17 mouse cellular contexts compared by ENCODE assay signal in the genomic region with DNA sequence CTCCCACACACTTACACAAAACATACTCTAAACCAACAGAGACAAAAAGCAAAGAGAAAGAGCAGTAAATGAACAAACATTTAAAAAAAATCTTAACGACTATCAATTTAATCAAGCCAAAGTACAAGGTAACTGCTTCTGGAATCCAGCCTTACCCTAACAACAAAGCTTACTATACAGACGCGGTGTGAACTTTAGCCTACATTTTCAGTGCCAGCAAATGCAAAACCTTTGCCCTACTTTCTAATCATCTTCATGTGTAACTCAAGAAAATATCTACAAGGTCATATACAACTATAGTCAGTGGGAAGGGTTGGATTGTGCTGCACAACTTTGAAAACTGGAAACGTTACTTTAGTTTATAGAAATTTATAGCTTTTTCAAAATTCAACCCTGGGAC. TPM values are rescaled to one million over a fixed set of nuclear protein-coding genes. Genes with fewer than 3 reads are reported as not detected.
DNase-seq lines count a peak whose midpoint lies in the region; ATAC-seq and TF ChIP-seq lines count a peak whose summit lies in the region.
"Had no signal": no experiment of that assay in that cellular context is flagged by ENCODE, and none has a peak within 500 bp of the region (broad histone marks: within the 10 kb centered on the region; RNA-seq: fewer than 3 reads in every experiment).

No protein-coding gene starts in this region.

- no peaks in the 10 kb centered on the region for H3K9me3 ChIP-seq in liver, embryonic 11.5 days (ENCODE audit: control insufficient read depth, low read length)
- H3K9me3 ChIP-seq in liver, embryonic 12.5 days (replicated peaks), result no peaks in the 10 kb centered on the region
- H3K9me3 ChIP-seq in intestine, embryonic 15.5 days, result no peaks in the 10 kb centered on the region
- no peaks in the 10 kb centered on the region for H3K9me3 ChIP-seq in liver, embryonic 16.5 days (replicated peaks; ENCODE audit: control insufficient read depth, low read length)
- H3K9me3 ChIP-seq: midbrain, embryonic 15.5 days; neural tube, embryonic 15.5 days had no signal

- peak overlapping the region; percentile 39; the same call in 1 of the 2 replicates for H3K4me2 ChIP-seq in liver, embryonic 11.5 days
- H3K4me2 ChIP-seq in liver, embryonic 12.5 days, result no peak overlapping the region; the same call in 1 of the 2 replicates
- peak overlapping the region; percentile 17; the same call in 1 of the 2 replicates for H3K4me2 ChIP-seq in intestine, embryonic 15.5 days (replicated peaks)
- H3K4me2 ChIP-seq in liver, embryonic 16.5 days (ENCODE audit: low read depth, low read length), result peak overlapping the region; percentile 22; the same call in 1 of the 2 replicates
- H3K4me2 ChIP-seq: midbrain, embryonic 15.5 days; neural tube, embryonic 15.5 days had no signal

- H3K4me3 ChIP-seq in gastrocnemius, adult 2 months, result peak overlapping the region; percentile 43
- no peak overlapping the region for H3K4me3 ChIP-seq in liver, embryonic 11.5 days (ENCODE audit: low read depth, low read length)
- no peak overlapping the region for H3K4me3 ChIP-seq in liver, embryonic 12.5 days
- H3K4me3 ChIP-seq in intestine, embryonic 15.5 days (replicated peaks), result no peak overlapping the region
- H3K4me3 ChIP-seq in liver, embryonic 16.5 days (ENCODE audit: low read depth, low read length), result no peak overlapping the region
- H3K4me3 ChIP-seq: midbrain, embryonic 15.5 days; neural tube, embryonic 15.5 days had no signal

- H3K9ac ChIP-seq in liver, embryonic 11.5 days (ENCODE audit: low read depth, low read length), result no peak overlapping the region
- no peak overlapping the region for H3K9ac ChIP-seq in liver, embryonic 12.5 days
- no peak overlapping the region for H3K9ac ChIP-seq in intestine, embryonic 15.5 days
- no peak overlapping the region for H3K9ac ChIP-seq in liver, embryonic 16.5 days (ENCODE audit: low read depth, low read length)
- H3K9ac ChIP-seq: midbrain, embryonic 15.5 days; neural tube, embryonic 15.5 days had no signal

- H3K27me3 ChIP-seq in liver, embryonic 11.5 days (replicated peaks; ENCODE audit: control insufficient read depth, insufficient read depth, low read length), result no peaks in the 10 kb centered on the region
- H3K27me3 ChIP-seq in liver, embryonic 12.5 days (replicated peaks), result no peaks in the 10 kb centered on the region
- H3K27me3 ChIP-seq in intestine, embryonic 15.5 days (replicated peaks), result no peaks in the 10 kb centered on the region
- H3K27me3 ChIP-seq in liver, embryonic 16.5 days (ENCODE audit: control insufficient read depth, insufficient read depth, low read depth, low read length), result no peaks in the 10 kb centered on the region
- H3K27me3 ChIP-seq: midbrain, embryonic 15.5 days; neural tube, embryonic 15.5 days had no signal

- TF ChIP-seq CTCF in gastrocnemius, adult 2 months (IDR thresholded peaks at IDR 0.05), result no peak

- peaks cover 6% of the 10 kb centered on the region; the same call in 1 of the 2 replicates for H3K4me1 ChIP-seq in liver, embryonic 11.5 days (replicated peaks; ENCODE audit: control insufficient read depth, insufficient read depth, low read length)
- H3K4me1 ChIP-seq in liver, embryonic 12.5 days, result peaks cover 28% of the 10 kb centered on the region
- H3K4me1 ChIP-seq in intestine, embryonic 15.5 days (replicated peaks), result 0 out of 2 replicates have a peak, but pooled peaks cover 7% of the 10 kb centered on the region
- peaks cover 12% of the 10 kb centered on the region for H3K4me1 ChIP-seq in liver, embryonic 16.5 days (ENCODE audit: control insufficient read depth, low read depth, low read length)

- intact Hi-C loops in gastrocnemius, adult 2 months (cut with DNase I), result no loop called here
- intact Hi-C loops in gastrocnemius, postnatal 36 days (cut with DNase I), result no loop called here

- no peak for ATAC-seq in liver, embryonic 11.5 days (replicated peaks; ENCODE audit: low FRiP score)
- no peak for ATAC-seq in liver, embryonic 12.5 days
- ATAC-seq in intestine, embryonic 15.5 days, result peak; percentile 60
- no peak for ATAC-seq in liver, embryonic 16.5 days (ENCODE audit: low read depth)
- ATAC-seq: midbrain, embryonic 15.5 days had no signal

- 77% methylated on average over 4 of the region's 4 CpGs for WGBS in liver, embryonic 11.5 days
- 78% methylated on average over 4 of the region's 4 CpGs for WGBS in liver, embryonic 12.5 days (ENCODE audit: insufficient replicate concordance)
- 58% methylated on average over 4 of the region's 4 CpGs for WGBS in intestine, embryonic 15.5 days
- WGBS in liver, embryonic 16.5 days (ENCODE audit: insufficient replicate concordance), result 70% methylated on average over 4 of the region's 4 CpGs

- peak overlapping the region; percentile 100 for H3K27ac ChIP-seq in gastrocnemius, adult 2 months
- H3K27ac ChIP-seq in liver, embryonic 11.5 days (ENCODE audit: low read depth, low read length), result no peak overlapping the region
- no peak overlapping the region for H3K27ac ChIP-seq in liver, embryonic 12.5 days
- H3K27ac ChIP-seq in intestine, embryonic 15.5 days, result no peak overlapping the region
- H3K27ac ChIP-seq in liver, embryonic 16.5 days (ENCODE audit: low read length), result no peak overlapping the region
- H3K27ac ChIP-seq: midbrain, embryonic 15.5 days; neural tube, embryonic 15.5 days had no signal

- H3K36me3 ChIP-seq in liver, embryonic 11.5 days (ENCODE audit: control insufficient read depth, insufficient read depth, low read length), result no peaks in the 10 kb centered on the region
- H3K36me3 ChIP-seq in liver, embryonic 12.5 days, result peaks cover 19% of the 10 kb centered on the region
- 0 out of 2 replicates have a peak, but pooled peaks cover 3% of the 10 kb centered on the region for H3K36me3 ChIP-seq in intestine, embryonic 15.5 days
- 0 out of 2 replicates have a peak, but pooled peaks cover under 1% of the 10 kb centered on the region for H3K36me3 ChIP-seq in liver, embryonic 16.5 days (ENCODE audit: control insufficient read depth, insufficient read depth)
- H3K36me3 ChIP-seq: midbrain, embryonic 15.5 days; neural tube, embryonic 15.5 days had no signal

- no peak for DNase-seq in gastrocnemius, adult 2 months
- DNase-seq in gastrocnemius, adult 18-20 months (ENCODE audit: low spot score), result no peak
- no peak for DNase-seq in liver, embryonic 11.5 days (ENCODE audit: low spot score)
- no peak for DNase-seq in gastrocnemius, postnatal 36 days
- no peak for DNase-seq in right cerebral cortex, adult 18-20 months
- DNase-seq: cerebellum, adult 18-20 months; gastrocnemius, postnatal 25 days; left cerebral cortex, postnatal 4 days; thymus, postnatal 36 days had no signal

RNA-seq across cellular contexts. Expression of gene Hadha, which starts 3.0 kb away (rescaled TPM):
- total RNA-seq in gastrocnemius, adult 2 months (2021), result 100 to 1,000 TPM; 261 to 470 TPM
- total RNA-seq in gastrocnemius, adult 18-20 months (2021), result 100 to 1,000 TPM; 326 to 396 TPM
- polyA plus RNA-seq in liver, embryonic 11.5 days (2014; fragmentation: Nextera tagmentation; extraction: Ambion mirVana), result 122 and 128 TPM in 2 replicates
- polyA plus RNA-seq in liver, embryonic 12.5 days (2016; fragmentation: Nextera tagmentation; extraction: Ambion mirVana), result 92.2 and 103 TPM in 2 replicates
- 178 and 193 TPM in 2 replicates for polyA plus RNA-seq in intestine, embryonic 15.5 days (2015; fragmentation: Nextera tagmentation; extraction: Ambion mirVana)
- polyA plus RNA-seq in liver, embryonic 16.5 days (2015; fragmentation: Nextera tagmentation; extraction: Ambion mirVana), result 106 and 118 TPM in 2 replicates
- 100 to 1,000 TPM; 299 to 336 TPM for total RNA-seq in gastrocnemius, postnatal 36 days (2021)

RNA-seq across cellular contexts. Expression of gene Hadhb, which starts 3.0 kb away (rescaled TPM):
- 100 to 1,000 TPM; 340 to 569 TPM for total RNA-seq in gastrocnemius, adult 2 months (2021)
- 100 to 1,000 TPM; 403 to 518 TPM for total RNA-seq in gastrocnemius, adult 18-20 months (2021)
- 145 and 167 TPM in 2 replicates for polyA plus RNA-seq in liver, embryonic 11.5 days (2014; fragmentation: Nextera tagmentation; extraction: Ambion mirVana)
- polyA plus RNA-seq in liver, embryonic 12.5 days (2016; fragmentation: Nextera tagmentation; extraction: Ambion mirVana), result 113 and 116 TPM in 2 replicates
- polyA plus RNA-seq in intestine, embryonic 15.5 days (2015; fragmentation: Nextera tagmentation; extraction: Ambion mirVana), result 246 and 269 TPM in 2 replicates
- 163 and 169 TPM in 2 replicates for polyA plus RNA-seq in liver, embryonic 16.5 days (2015; fragmentation: Nextera tagmentation; extraction: Ambion mirVana)
- 100 to 1,000 TPM; 351 to 401 TPM for total RNA-seq in gastrocnemius, postnatal 36 days (2021)

RNA-seq across cellular contexts. Expression of gene 3110082J24Rik, which starts 46.1 kb away (rescaled TPM):
- total RNA-seq in gastrocnemius, adult 2 months (2021), result not detected
- not detected for total RNA-seq in gastrocnemius, adult 18-20 months (2021)
- not detected in 2 replicates for polyA plus RNA-seq in liver, embryonic 11.5 days (2014; fragmentation: Nextera tagmentation; extraction: Ambion mirVana)
- not detected in 2 replicates for polyA plus RNA-seq in liver, embryonic 12.5 days (2016; fragmentation: Nextera tagmentation; extraction: Ambion mirVana)
- polyA plus RNA-seq in intestine, embryonic 15.5 days (2015; fragmentation: Nextera tagmentation; extraction: Ambion mirVana), result not detected in 2 replicates
- polyA plus RNA-seq in liver, embryonic 16.5 days (2015; fragmentation: Nextera tagmentation; extraction: Ambion mirVana), result not detected in 2 replicates
- not detected for total RNA-seq in gastrocnemius, postnatal 36 days (2021)
- total RNA-seq: gastrocnemius, postnatal 25 days had no signal
- polyA plus RNA-seq: small intestine, adult 2 months had no signal

RNA-seq across cellular contexts. Expression of gene Garem2, which starts 47.0 kb away (rescaled TPM):
- not detected for total RNA-seq in gastrocnemius, adult 2 months (2021)
- total RNA-seq in gastrocnemius, adult 18-20 months (2021), result not detected
- 0.18 and 0.35 TPM in 2 replicates for polyA plus RNA-seq in liver, embryonic 11.5 days (2014; fragmentation: Nextera tagmentation; extraction: Ambion mirVana)
- polyA plus RNA-seq in liver, embryonic 12.5 days (2016; fragmentation: Nextera tagmentation; extraction: Ambion mirVana), result 0.08 and 0.12 TPM in 2 replicates
- 0.53 and 0.57 TPM in 2 replicates for polyA plus RNA-seq in intestine, embryonic 15.5 days (2015; fragmentation: Nextera tagmentation; extraction: Ambion mirVana)
- polyA plus RNA-seq in liver, embryonic 16.5 days (2015; fragmentation: Nextera tagmentation; extraction: Ambion mirVana), result 0.02 TPM in 1 of 2 replicates, not detected in the other
- not detected for total RNA-seq in gastrocnemius, postnatal 36 days (2021)
- total RNA-seq: gastrocnemius, postnatal 25 days had no signal

RNA-seq across cellular contexts. Expression of gene Adgrf3, which starts 53.5 kb away (rescaled TPM):
- total RNA-seq in gastrocnemius, adult 2 months (2021), result not detected
- not detected for total RNA-seq in gastrocnemius, adult 18-20 months (2021)
- not detected in 2 replicates for polyA plus RNA-seq in liver, embryonic 11.5 days (2014; fragmentation: Nextera tagmentation; extraction: Ambion mirVana)
- polyA plus RNA-seq in liver, embryonic 12.5 days (2016; fragmentation: Nextera tagmentation; extraction: Ambion mirVana), result not detected in 2 replicates
- 0.19 and 0.38 TPM in 2 replicates for polyA plus RNA-seq in intestine, embryonic 15.5 days (2015; fragmentation: Nextera tagmentation; extraction: Ambion mirVana)
- polyA plus RNA-seq in liver, embryonic 16.5 days (2015; fragmentation: Nextera tagmentation; extraction: Ambion mirVana), result 0.02 TPM in 1 of 2 replicates, not detected in the other
- not detected for total RNA-seq in gastrocnemius, postnatal 36 days (2021)
- total RNA-seq: gastrocnemius, postnatal 25 days; layer of hippocampus, adult 8-10 months; left cerebral cortex, postnatal 4 days had no signal
- polyA plus RNA-seq: C2C12; midbrain, embryonic 15.5 days; neural tube, embryonic 15.5 days had no signal
